Mouse (Mus musculus) heart, adult 2 months (tissue): Measurements from ENCODE around the gene Tenm3.

Source experiments
- CTCF ChIP-seq: fragments of 200-600 bp; IDR thresholded peaks from 2 replicates; pipeline ENCODE4 v1.8.1; 2022; ENCODE audit warnings: antibody characterized with exemption, mild to moderate bottlenecking, moderate library complexity
- EP300 ChIP-seq: fragments of 200-500 bp; IDR thresholded peaks from 2 replicates; pipeline ENCODE4 v1.6.1; 2011; ENCODE audit warnings: low read depth, low read length, control low read depth; ENCODE audit not compliant: insufficient read depth
- POLR2A ChIP-seq: fragments of 200-500 bp; IDR thresholded peaks from 2 replicates; pipeline ENCODE4 v1.6.1; 2011; ENCODE audit warnings: mild to moderate bottlenecking, low read depth, low read length, control low read depth; ENCODE audit not compliant: insufficient read depth

DNA sequence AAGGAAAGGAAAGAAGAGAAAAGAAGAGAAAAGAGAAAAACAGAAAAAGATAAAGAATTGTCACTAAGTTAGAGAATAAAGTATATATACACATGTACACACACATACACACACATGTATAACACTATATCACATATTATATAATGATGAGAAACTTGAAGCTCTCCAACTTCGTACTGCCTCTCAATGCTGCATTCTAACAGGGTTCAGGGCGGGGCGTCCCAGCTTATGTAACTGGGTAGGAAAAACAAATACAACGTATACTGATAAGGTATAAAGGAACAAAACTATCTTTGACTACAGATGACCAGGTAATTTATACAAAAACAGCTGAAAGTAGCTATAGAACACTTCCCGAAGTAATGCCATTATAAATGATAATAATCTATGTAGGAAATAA, 22.2 kb upstream of the Tenm3 start:
- TF ChIP-seq POLR2A (no peak), CTCF (no peak), EP300 (no peak)
